In the genomic region with DNA sequence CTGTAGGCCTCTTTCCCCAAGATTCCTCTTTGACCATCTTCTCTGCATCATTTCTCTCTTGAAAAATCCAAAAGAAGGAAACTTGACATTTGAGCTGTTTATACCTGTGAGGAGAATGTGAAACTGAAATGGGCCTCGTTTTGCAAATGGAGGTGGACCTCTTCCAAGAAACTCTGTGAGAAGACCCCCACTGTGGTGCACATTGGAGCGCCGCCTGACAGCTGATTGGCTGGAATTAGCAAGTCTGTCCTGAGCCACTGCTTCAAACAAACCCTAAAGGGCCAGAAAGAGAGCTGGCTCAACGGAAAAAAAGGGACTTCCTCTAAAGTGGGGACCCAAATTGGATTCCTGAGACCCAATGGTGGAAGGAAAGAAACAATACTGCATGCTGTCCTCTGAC, we compare ENCODE assay signal across 17 mouse cellular contexts.
"Had no signal": no experiment of that assay in that cellular context is flagged by ENCODE, and none has a peak within 500 bp of the region (broad histone marks: within the 10 kb centered on the region; RNA-seq: fewer than 3 reads in every experiment).

No protein-coding gene starts in this region.

- H3K9me3 ChIP-seq: liver, embryonic 15.5 days; midbrain, embryonic 15.5 days; neural tube, embryonic 12.5 days; stomach, embryonic 15.5 days had no signal

- H3K4me3 ChIP-seq: liver, embryonic 15.5 days; megakaryocyte, embryonic 14.5 days; midbrain, embryonic 15.5 days; neural tube, embryonic 12.5 days; stomach, embryonic 15.5 days had no signal

- H3K4me1 ChIP-seq: liver, embryonic 15.5 days; megakaryocyte, embryonic 14.5 days; neural tube, embryonic 12.5 days had no signal

- H3K4me2 ChIP-seq: liver, embryonic 11.5 days; liver, embryonic 15.5 days; midbrain, embryonic 11.5 days; midbrain, embryonic 15.5 days; neural tube, embryonic 12.5 days; stomach, embryonic 15.5 days had no signal

- H3K9ac ChIP-seq: liver, embryonic 15.5 days; midbrain, embryonic 15.5 days; neural tube, embryonic 12.5 days; stomach, embryonic 15.5 days had no signal

- ATAC-seq: midbrain, embryonic 15.5 days had no signal

- DNase-seq: kidney, adult 9 months; kidney, postnatal 36 days; lung, adult 2 months; lung, postnatal 10 days; retina, postnatal 1 day; right cerebral cortex, postnatal 4 days; spleen, adult 18-20 months; thymus, postnatal 4 days had no signal

- H3K36me3 ChIP-seq: liver, embryonic 15.5 days; midbrain, embryonic 15.5 days; neural tube, embryonic 12.5 days; stomach, embryonic 15.5 days had no signal

- H3K27ac ChIP-seq: kidney, postnatal 0 days; liver, embryonic 15.5 days; macrophage; neural tube, embryonic 12.5 days; stomach, embryonic 15.5 days had no signal

- H3K27me3 ChIP-seq: liver, embryonic 15.5 days; megakaryocyte, embryonic 14.5 days; midbrain, embryonic 15.5 days; neural tube, embryonic 12.5 days; stomach, embryonic 15.5 days had no signal
